Mouse (Mus musculus) midbrain, postnatal 0 days (tissue): ENCODE measurements around the gene Lypla2. TPM values are rescaled to one million over a fixed set of nuclear protein-coding genes. Genes with fewer than 3 reads are reported as not detected.
"Not testable (repeated sequence)": the region's sequence is repeated elsewhere in the genome, so short reads cannot be mapped to it uniquely, and the experiment has no call there.

Experiments used
- ATAC-seq: fragments of 200-750 bp; cut with Nextera tagmentation; 2 replicates; pipeline ENCODE4 v1.8.0; 2017; ENCODE audit warnings: moderate number of reproducible peaks, mild to moderate bottlenecking, moderate TSS enrichment, moderate library complexity; ENCODE audit not compliant: low FRiP score
- DNase-seq: peaks from one replicate; pipeline ENCODE4 v3.0.0-alpha.2; 2015; ENCODE audit warnings: low spot score
- H3K27ac ChIP-seq: fragments of 300-500 bp; sonication (generic); 2 replicates; pipeline ENCODE4 v1.5.1; 2014; ENCODE audit warnings: low read depth, mild to moderate bottlenecking, low read length, mixed read lengths
- H3K27me3 ChIP-seq: fragments of 300-500 bp; sonication (generic); 2 replicates; pipeline ENCODE4 v1.6.1; 2014; ENCODE audit warnings: low read length, control low read depth, mixed read lengths; ENCODE audit not compliant: insufficient read depth
- H3K36me3 ChIP-seq: fragments of 300-500 bp; sonication (generic); 2 replicates; pipeline ENCODE4 v1.6.1; 2014; ENCODE audit warnings: low read length, control low read depth, mixed read lengths; ENCODE audit not compliant: insufficient read depth
- H3K4me1 ChIP-seq: fragments of 300-500 bp; sonication (generic); 2 replicates; pipeline ENCODE4 v1.6.1; 2014; ENCODE audit warnings: mild to moderate bottlenecking, control low read depth, antibody characterized with exemption, low read length, mixed read lengths; ENCODE audit not compliant: insufficient read depth
- H3K4me2 ChIP-seq: fragments of 300-500 bp; sonication (generic); 2 replicates; pipeline ENCODE4 v1.6.1; 2014; ENCODE audit warnings: low read depth, mild to moderate bottlenecking, low read length, mixed read lengths; ENCODE audit not compliant: poor library complexity, severe bottlenecking
- H3K4me3 ChIP-seq: fragments of 300-500 bp; sonication (generic); 2 replicates; pipeline ENCODE4 v1.5.1; 2014; ENCODE audit warnings: low read depth, mild to moderate bottlenecking, low read length, moderate library complexity
- H3K9ac ChIP-seq: fragments of 300-500 bp; sonication (generic); replicated peaks from 2 replicates; pipeline ENCODE4 v1.6.1; 2014; ENCODE audit warnings: mild to moderate bottlenecking, low read length, moderate library complexity, mixed read lengths; ENCODE audit not compliant: poor library complexity, severe bottlenecking
- H3K9me3 ChIP-seq: fragments of 300-500 bp; sonication (generic); 2 replicates; pipeline ENCODE4 v1.6.1; 2016; ENCODE audit warnings: low read length, control low read depth
- CTCF ChIP-seq: IDR thresholded peaks from 2 replicates; pipeline ENCODE4 v1.5.1; 2016; ENCODE audit warnings: antibody characterized with exemption, mild to moderate bottlenecking
- WGBS: fragments of 180-500 bp; shearing (Covaris S2); extraction: QIAGEN DNeasy Blood & Tissue Kit; methylation state at CpG from one replicate; pipeline ENCODE4 v1.1.7; 2014; 5-methylcytosine and 5-hydroxymethylcytosine counted together
- polyA plus RNA-seq: library from polyadenylated mRNA; unstranded; fragments of >200 nt; fragmentation: Nextera tagmentation; extraction: Ambion mirVana; gene quantifications from 2 replicates; pipeline ENCODE4 v1.2.1, GENCODE M21; 2015
- total RNA-seq: library from RNA; depleted of rRNA; stranded (reverse); fragments of >200 nt; gene quantifications from 2 replicates; pipeline ENCODE4 v1.2.3, GENCODE M21; 2014

Lypla2 gene
- total and polyA plus RNA-seq, 2 experiments from 2014 or later: 182 to 212 TPM

- Histone ChIP-seq H3K9me3 (no peaks in the 10 kb centered on the region), H3K4me1 (0 out of 2 replicates have a peak, but pooled peaks cover 3% of the 10 kb centered on the region), H3K4me3 (no peak overlapping the region), H3K36me3 (peaks cover 8% of the 10 kb centered on the region), H3K27me3 (no peaks in the 10 kb centered on the region), H3K4me2 (no peak overlapping the region), H3K9ac (no peak overlapping the region), H3K27ac (no peak overlapping the region)
- no peak for ATAC-seq
- TF ChIP-seq CTCF: no peak
- WGBS: 56% methylated on average over 4 of the region's 4 CpGs
- DNase-seq: no peak
These were observed 29.0 kb downstream of the Lypla2 start for GRCm38 (mm10) chr4:135943389-135943788.

- H3K4me3 ChIP-seq: no peak overlapping the region
- H3K9me3 ChIP-seq: no peaks in the 10 kb centered on the region
- no peak overlapping the region for H3K4me2 ChIP-seq
- DNase-seq (no peak), ATAC-seq (no peak)
- no peak for TF ChIP-seq CTCF
- H3K27me3 ChIP-seq: no peaks in the 10 kb centered on the region
- H3K4me1 ChIP-seq: no peaks in the 10 kb centered on the region
- peaks cover 8% of the 10 kb centered on the region for H3K36me3 ChIP-seq
- WGBS: 92% methylated on average over 6 of the region's 6 CpGs
- no peak overlapping the region for H3K27ac ChIP-seq
- H3K9ac ChIP-seq: no peak overlapping the region
These were observed 30.2 kb downstream of the Lypla2 start for GRCm38 (mm10) chr4:135942193-135942592.

- H3K9ac ChIP-seq, H3K4me1 ChIP-seq, H3K36me3 ChIP-seq, H3K9me3 ChIP-seq, DNase-seq, ATAC-seq, H3K27me3 ChIP-seq, H3K4me3 ChIP-seq, H3K4me2 ChIP-seq, H3K27ac ChIP-seq: not testable (repeated sequence)
- peak; percentile 46 for TF ChIP-seq CTCF
- 87% methylated on average over 8 of the region's 8 CpGs for WGBS
These were observed 31.4 kb downstream of the Lypla2 start for GRCm38 (mm10) chr4:135941026-135941425.

- H3K9ac ChIP-seq: no peak overlapping the region
- no peak overlapping the region for H3K4me3 ChIP-seq
- no peaks in the 10 kb centered on the region for H3K4me1 ChIP-seq
- no peaks in the 10 kb centered on the region for H3K9me3 ChIP-seq
- ATAC-seq: no peak
- no peak for TF ChIP-seq CTCF
- no peak overlapping the region for H3K4me2 ChIP-seq
- peaks cover 15% of the 10 kb centered on the region for H3K36me3 ChIP-seq
- WGBS: 86% methylated on average over 7 of the region's 7 CpGs
- no peak for DNase-seq
- H3K27me3 ChIP-seq: no peaks in the 10 kb centered on the region
- H3K27ac ChIP-seq: no peak overlapping the region
These were observed 33.6 kb downstream of the Lypla2 start for GRCm38 (mm10) chr4:135938858-135939257.

- 62% methylated on average over 5 of the region's 5 CpGs for WGBS
- no peaks in the 10 kb centered on the region for H3K27me3 ChIP-seq
- no peaks in the 10 kb centered on the region for H3K4me1 ChIP-seq
- ATAC-seq (no peak), DNase-seq (no peak)
- TF ChIP-seq CTCF: no peak
- peaks cover 24% of the 10 kb centered on the region for H3K36me3 ChIP-seq
- no peak overlapping the region for H3K27ac ChIP-seq
- H3K4me3 ChIP-seq: no peak overlapping the region
- no peaks in the 10 kb centered on the region for H3K9me3 ChIP-seq
- H3K4me2 ChIP-seq: no peak overlapping the region
- no peak overlapping the region for H3K9ac ChIP-seq
These were observed 36.9 kb downstream of the Lypla2 start for GRCm38 (mm10) chr4:135935502-135935901.

- Histone ChIP-seq H3K4me2 (no peak overlapping the region), H3K9me3 (no peaks in the 10 kb centered on the region), H3K36me3 (peaks cover 25% of the 10 kb centered on the region), H3K4me3 (no peak overlapping the region), H3K4me1 (no peaks in the 10 kb centered on the region), H3K9ac (no peak overlapping the region), H3K27ac (no peak overlapping the region), H3K27me3 (no peaks in the 10 kb centered on the region)
- ATAC-seq: no peak
- 48% methylated on average over 12 of the region's 12 CpGs for WGBS
- no peak for TF ChIP-seq CTCF
- DNase-seq: no peak
These were observed 37.5 kb downstream of the Lypla2 start for GRCm38 (mm10) chr4:135934708-135935500.
